Mouse (Mus musculus) urinary bladder, postnatal 10 days (tissue): ENCODE measurements around the gene Zfp518b.

ENCODE experiments used
- DNase-seq: peaks from one replicate; pipeline ENCODE4 v3.0.0; 2022; ENCODE audit warnings: low spot score

Zfp518b gene

DNA sequence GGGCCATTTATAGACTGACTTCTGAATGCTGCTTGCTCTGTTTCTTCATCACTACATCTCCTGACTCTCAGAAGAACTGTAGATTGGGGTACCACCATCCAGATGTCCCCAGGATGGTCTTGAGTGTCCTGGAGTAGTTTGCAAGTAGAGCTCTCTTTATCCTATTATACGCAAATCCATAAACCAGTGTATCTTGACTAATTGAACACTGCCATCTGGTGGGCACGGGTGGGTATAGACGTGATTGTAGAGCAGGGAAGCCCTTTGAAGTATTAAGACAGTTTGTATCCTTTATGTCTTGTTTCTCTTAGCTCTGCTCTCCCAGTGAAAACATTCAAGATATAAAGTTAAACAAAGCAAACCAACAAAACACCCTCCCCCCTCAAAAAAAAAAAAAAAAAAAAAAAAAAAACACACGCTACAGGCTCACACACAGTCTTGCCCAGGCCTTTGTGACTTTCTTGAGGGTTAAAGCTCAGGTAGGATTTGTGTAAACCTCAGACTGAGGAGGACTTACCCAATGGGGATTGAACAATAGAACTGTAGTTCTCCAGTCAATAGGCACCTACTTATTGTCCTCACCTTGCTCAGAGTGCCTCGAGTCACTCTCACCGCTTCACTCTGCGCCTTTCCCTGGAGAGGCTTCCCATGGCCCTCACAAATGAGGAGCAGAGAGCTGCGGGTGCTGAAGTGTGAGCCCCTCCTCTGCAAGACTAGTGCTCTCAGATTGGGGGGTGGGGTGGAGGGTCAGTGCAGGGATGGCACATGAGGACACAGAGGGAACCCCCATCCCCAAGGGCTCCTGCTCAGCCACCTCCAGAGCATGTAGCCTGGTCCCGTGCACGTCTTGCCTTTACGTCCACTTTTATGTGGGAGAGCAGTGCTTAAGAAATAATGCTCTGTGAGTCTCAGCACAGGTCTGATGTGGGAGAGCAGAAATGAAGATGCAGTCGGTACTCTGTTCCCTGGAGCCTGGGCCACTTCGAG, 51.9 kb downstream of the Zfp518b start:
- peak; percentile 25 for DNase-seq

GRCm38 (mm10) chr5:38628023-38628422, 56.6 kb downstream of the Zfp518b start:
- no peak for DNase-seq

GRCm38 (mm10) chr5:38626883-38627282, 57.7 kb downstream of the Zfp518b start:
- no peak for DNase-seq

DNA sequence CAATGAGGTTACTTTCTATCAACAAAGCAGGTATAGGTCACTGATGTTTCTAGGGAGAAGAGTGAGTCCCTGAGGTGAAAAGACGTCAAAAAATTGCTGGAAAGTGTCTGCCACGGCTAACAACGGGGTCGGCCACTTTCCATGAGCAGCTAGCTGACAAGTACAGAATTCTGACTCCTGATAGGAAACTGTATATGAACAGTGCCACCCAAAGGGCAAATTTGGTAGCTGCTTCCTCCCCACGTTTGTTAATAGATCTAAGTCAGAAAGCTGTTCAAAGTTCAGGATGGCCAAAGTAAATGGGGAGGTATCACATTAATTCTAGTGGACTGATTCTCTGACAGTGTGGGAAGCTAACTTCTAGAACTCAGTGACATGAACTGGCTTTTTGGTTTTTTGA, 63.8 kb downstream of the Zfp518b start:
- DNase-seq = no peak

DNA sequence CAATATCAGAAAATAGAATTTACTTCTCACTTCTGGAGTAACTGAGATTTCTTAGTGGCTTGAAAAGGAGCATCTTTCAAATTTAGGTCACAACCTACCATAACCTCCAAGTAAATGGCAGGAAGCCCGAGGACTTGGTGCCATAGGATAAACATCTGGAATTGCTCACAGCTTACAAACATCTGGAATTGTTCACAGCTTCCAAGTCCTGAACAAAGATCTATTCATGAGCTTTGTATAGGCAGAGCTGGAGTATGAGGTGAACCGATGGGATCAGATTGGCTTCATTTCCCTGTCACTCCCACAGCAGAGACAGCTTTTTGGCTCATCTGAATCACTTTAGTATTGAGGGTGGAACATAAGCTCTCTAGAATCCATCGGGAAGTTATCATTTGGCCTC, 65.7 kb downstream of the Zfp518b start:
- DNase-seq = no peak
